Mouse (Mus musculus): ENCODE measurements at regions not wholly inside any gene's neighbourhood (a gene's known extent, or its start where the extent isn't known, plus 50 kb on each side); places are given as distances from the start of the nearest gene placed in this dataset.

GRCm38 (mm10) chr16:78013049-78013819 is 288.1 kb upstream of the Cxadr start:
- DNase-seq: no peak

DNA sequence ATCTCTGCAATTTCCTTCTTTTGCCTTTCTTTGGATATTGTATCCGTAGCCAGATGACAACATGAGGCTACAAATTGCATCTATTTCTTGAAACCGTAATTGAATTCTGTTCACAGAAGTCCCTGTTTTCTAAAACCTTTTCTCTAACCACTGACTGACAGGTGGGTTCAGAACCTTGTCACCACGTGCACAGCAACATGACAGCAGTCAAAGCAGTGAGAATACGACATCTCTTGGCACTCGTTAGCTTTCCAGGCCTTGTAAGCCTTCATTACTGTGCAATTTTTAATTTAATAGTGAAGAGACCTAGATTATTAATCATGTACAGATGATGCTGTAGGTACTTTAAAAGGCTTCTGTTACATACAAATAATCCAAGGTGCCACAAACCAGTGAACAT is 297.3 kb upstream of the Cxadr start:
- DNase-seq: no peak

- DNase-seq: no peak
These were observed 308.3 kb upstream of the Cxadr start for GRCm38 (mm10) chr16:77992986-77993385.

GRCm38 (mm10) chr16:77989791-77990325 is 311.4 kb upstream of the Cxadr start:
- no peak for DNase-seq

GRCm38 (mm10) chr16:77989139-77989538 is 312.1 kb upstream of the Cxadr start:
- no peak for DNase-seq

- no peak for DNase-seq
These were observed 314.3 kb upstream of the Cxadr start for GRCm38 (mm10) chr16:77986884-77987529.

- no peak for DNase-seq
These were observed 346.9 kb upstream of the Gm11146 start for GRCm38 (mm10) chr16:77948785-77949184.

DNA sequence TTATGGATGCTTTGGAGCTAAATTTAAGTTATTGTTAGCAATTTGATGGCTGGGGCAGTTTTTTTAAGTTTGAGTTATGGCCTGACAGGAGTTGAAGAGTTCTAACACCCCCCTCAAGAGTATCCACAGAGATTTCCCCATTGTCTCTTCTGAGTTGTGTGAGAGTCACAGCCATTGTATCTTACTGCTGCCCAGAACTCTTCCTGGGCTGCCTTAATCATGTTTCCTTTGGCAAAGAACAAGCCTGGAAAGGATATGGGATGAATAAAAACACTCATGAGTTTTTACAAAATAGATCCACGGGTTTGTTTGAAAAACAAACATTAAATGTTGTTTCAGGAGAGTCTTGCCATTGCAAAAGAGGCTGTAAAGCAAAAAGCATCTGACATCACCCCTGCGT is 343.5 kb upstream of the Gm11146 start:
- DNase-seq: no peak

- DNase-seq: no peak
These were observed 329.3 kb upstream of the Gm11146 start for GRCm38 (mm10) chr16:77931025-77931723.

DNA sequence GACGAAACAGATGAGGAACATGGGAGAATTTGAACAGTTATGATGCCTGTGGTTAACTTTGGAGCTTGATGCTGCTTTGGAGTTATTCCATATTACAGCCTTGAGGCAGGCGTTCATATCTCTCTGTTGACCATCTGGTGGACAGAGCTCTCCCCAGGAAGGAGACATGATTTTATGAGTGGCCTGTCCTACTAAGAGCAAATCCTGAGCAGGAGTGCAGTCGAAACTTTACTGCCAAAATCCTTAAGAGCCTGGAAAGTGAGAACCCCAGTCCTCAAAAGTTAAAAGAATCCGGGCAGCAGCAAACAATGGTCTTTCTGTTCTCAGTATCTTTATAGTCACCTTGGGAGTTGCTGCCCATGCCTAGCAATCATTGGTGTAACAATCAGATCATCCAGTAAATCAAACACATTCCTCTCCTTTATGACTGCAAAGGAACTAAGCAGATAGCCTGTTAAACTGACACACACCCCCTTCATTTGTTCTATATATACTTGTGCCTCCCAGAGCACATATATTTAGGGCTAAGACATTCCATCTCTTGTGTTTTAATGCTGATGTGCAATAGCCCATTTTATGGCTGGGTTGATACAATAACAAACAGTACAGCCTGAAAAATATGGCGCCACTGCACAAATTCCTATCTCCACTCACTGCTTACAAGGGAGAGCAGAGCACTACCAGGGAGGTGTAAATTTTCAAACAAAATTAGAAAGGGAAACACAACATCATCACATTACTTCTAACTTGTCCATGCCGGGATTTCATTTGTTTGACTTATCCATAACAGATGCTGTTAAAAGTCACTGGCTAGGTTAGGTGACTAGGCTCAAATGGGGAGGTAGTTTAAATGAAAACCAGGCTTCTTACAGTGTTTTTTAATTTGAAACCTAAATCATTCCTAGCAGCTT is 312.5 kb upstream of the Gm11146 start:
- no peak for DNase-seq

DNA sequence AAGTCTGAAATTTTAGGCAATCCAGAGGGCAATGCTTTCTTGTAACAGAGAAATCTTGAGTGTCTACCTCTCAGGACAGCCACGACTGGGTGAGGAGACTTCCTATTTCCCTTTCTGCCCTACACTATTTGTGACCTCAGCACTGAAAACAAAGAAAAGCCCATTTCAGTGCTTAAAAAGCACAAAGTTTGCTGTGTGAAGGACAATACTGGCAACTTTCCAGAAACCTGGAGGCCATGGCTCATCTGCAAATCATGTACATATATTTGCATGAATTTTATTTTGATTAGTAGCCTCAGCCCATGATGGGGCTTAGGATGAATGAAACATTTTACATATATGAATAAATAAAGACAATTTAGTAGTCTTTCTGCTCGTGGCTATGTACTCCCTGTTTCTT is 292.4 kb upstream of the Gm11146 start:
- no peak for DNase-seq

DNA sequence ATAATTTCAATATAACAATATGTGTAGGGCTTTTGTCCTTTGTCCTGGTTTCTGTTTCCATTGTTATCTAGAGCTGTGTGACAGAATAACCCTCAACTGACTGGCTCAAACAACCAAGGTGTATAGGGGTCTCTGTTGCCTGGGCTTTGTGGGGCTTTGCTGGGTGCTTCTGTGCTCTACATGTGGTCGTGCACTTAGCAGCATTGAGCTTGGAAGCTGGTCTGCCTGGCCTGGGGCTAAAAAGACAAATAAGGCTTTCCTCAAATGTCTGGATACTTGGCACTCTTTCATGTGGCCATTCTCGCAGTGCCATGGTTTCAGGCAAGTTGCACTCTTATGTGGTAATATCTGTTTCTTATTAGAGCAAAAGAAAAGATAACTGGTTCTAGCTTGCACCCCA is 291.8 kb upstream of the Gm11146 start:
- DNase-seq: no peak

GRCm38 (mm10) chr16:77892731-77893130 is 290.8 kb upstream of the Gm11146 start:
- DNase-seq: no peak

DNA sequence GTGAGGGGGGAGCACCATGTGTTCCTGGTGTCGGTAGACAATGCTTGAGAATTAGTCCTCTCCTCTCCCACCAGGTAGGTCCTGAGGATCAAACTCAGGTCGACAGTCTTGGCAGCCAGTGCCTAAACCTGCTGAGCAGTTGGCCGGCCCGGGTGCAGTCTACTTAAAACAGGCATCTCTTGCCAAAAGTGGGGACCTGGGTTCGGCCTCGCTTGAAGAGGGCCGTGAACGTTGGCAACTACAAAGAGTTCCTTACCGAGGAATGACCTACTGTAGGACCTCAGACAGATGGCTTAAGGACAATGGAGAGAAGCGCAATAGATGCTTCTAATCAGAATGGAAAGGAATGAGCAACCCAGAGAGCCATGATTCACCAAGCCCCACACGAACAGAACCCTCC is 287.5 kb upstream of the Gm11146 start:
- DNase-seq: no peak

DNA sequence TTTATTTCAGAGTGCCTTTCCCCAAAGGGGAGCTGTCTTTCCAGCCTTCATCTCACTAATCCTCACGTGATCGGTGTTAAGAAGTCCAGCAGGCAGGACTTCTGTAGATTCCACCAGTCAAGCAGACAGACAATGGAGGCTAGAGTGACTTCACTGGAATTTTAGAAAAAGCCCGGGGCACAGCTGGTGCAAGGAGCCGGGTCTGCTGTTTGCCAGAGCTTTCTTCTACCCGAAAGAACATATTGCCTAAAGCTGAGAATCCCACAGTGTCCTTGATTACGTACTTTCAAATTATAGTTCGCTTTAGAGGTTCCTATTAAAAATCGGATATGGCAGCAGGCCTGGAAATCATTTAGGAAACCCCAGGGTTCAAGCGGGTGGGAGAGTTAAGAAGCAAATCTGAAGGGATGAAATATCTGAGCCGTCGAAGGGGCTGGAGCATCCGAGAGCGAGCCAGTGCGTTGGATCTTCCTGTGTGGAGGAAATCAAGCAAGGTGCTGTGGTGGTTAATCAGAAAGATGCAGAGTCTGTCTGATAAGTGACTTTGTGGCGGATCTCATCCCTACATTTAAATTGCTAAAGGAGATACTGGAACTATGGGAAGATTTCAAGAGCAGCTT is 283.3 kb upstream of the Gm11146 start:
- DNase-seq: no peak

DNA sequence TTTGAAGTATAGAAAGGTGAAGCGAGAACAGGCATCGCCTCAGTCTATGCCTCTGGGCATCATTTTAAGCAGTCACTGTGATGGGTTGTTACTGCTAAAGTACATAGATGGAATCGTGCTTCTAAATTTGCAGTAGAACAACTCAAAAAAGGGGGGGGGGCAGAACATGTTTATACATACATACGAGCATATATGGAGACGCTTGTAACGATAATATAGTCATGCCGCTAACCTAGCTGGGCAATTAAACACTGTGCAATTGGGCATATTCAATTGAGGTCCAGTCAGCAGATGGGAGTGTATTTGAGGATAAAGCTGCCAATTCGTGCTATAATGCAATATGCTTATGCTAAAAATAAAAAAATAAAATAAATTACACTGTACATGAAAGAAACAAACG is 282.6 kb upstream of the Gm11146 start:
- DNase-seq: no peak

DNA sequence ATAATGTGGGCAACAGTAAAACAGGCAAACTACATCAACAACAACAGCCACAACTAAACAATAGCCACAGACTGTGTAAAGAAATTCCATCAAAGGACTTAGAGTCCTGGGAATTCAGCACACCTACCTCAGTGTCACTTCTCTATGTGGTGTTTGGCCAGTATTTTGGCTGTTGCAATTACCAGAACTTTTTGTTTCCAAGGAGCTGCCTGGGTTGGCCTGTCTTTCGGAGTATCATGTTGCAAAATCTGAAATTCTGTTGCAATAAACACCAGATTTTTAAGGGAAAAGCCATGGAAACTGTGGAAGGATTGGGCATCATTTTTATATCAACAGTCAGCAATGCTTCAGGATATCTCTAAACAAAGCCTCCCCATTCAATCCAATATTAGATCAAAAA is 275.1 kb upstream of the Gm11146 start:
- no peak for DNase-seq

DNA sequence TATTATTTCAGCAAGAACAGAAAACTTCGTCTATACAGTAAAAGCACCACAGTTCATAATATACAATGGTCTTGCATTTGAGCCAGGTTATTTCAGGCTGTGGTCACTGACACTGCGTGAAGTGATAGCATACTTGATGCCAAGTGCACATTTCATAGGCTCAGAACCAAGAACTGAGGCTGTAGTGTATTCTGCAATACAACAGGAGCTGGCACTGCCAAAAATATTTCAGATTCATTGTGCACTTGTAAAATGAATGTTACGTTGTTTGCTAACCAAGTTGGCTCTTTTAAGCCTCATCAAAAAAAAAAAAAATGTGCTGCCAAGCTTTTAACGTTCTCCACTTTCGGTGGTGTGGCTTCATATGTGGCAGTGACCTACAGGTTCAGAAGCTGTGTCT is 261.4 kb upstream of the Gm11146 start:
- no peak for DNase-seq

GRCm38 (mm10) chr16:77852066-77852781 is 250.3 kb upstream of the Gm11146 start:
- no peak for DNase-seq

- no peak for DNase-seq
These were observed 249.5 kb upstream of the Gm11146 start for GRCm38 (mm10) chr16:77851206-77852065.

DNA sequence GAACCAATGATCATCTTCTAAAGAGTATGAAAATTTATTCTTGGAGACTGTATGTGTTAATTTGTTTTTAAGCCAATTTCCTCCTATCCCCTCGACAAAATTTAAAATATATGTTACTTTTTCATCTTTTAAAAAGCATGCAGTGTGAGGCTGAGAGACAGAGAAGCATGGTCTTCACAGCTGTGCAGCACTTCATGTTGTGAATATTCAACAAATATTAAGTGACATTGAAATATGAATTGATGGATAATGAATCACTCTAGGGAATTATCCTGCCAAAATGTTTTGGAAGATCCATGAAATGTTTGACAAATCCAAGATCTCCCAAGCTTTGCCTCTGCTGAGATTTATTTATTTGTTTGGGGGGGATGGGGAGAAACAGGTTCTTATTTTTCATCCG is 233.9 kb upstream of the Gm11146 start:
- DNase-seq: no peak

Data from kidney, adult 11 months (tissue).